Comparison of ENCODE assay signal across 20 mouse cellular contexts in genomic region chr9:61427051-61427450, GRCm38 (mm10). TPM values are rescaled to one million over a fixed set of nuclear protein-coding genes. Genes with fewer than 3 reads are reported as not detected.
DNase-seq lines count a peak whose midpoint lies in the region; ATAC-seq and TF ChIP-seq lines count a peak whose summit lies in the region.
"Had no signal": no experiment of that assay in that cellular context is flagged by ENCODE, and none has a peak within 500 bp of the region (broad histone marks: within the 10 kb centered on the region; RNA-seq: fewer than 3 reads in every experiment).

No protein-coding gene starts in this region.

- no peak for TF ChIP-seq EP300 in lung, postnatal 0 days (IDR thresholded peaks at IDR 0.05)

- no peak overlapping the region for H3K4me2 ChIP-seq in intestine, embryonic 15.5 days (replicated peaks)
- H3K4me2 ChIP-seq in intestine, postnatal 0 days (replicated peaks; ENCODE audit: low read depth) = no peak overlapping the region
- H3K4me2 ChIP-seq in lung, postnatal 0 days (replicated peaks; ENCODE audit: low read depth, low read length) = no peak overlapping the region
- H3K4me2 ChIP-seq: hindbrain, embryonic 12.5 days; limb, embryonic 12.5 days; liver, embryonic 13.5 days; neural tube, embryonic 12.5 days had no signal

- no peak for TF ChIP-seq CTCF in intestine, postnatal 0 days (IDR thresholded peaks at IDR 0.05; ENCODE audit: low read depth)
- no peak for TF ChIP-seq CTCF in lung, postnatal 0 days (IDR thresholded peaks at IDR 0.05)

- no peak overlapping the region for H3K27ac ChIP-seq in intestine, embryonic 15.5 days
- H3K27ac ChIP-seq in intestine, postnatal 0 days (ENCODE audit: low read depth, low read length) = no peak overlapping the region
- H3K27ac ChIP-seq in lung, postnatal 0 days (ENCODE audit: low read length) = no peak overlapping the region
- H3K27ac ChIP-seq: hindbrain, embryonic 12.5 days; limb, embryonic 12.5 days; liver, embryonic 13.5 days; neural tube, embryonic 12.5 days; stomach, postnatal 0 days had no signal

- ATAC-seq in intestine, embryonic 15.5 days = peak; percentile 65
- no peak for ATAC-seq in intestine, postnatal 0 days
- ATAC-seq in megakaryocyte, adult 5-6 weeks (ENCODE audit: poor library complexity, severe bottlenecking) = peak; percentile 61
- ATAC-seq in lung, postnatal 0 days = no peak
- ATAC-seq: forebrain, embryonic 16.5 days; midbrain, embryonic 16.5 days had no signal

- 72% methylated on average over 6 of the region's 6 CpGs for WGBS in intestine, embryonic 15.5 days
- 53% methylated on average over 6 of the region's 6 CpGs for WGBS in intestine, postnatal 0 days
- 58% methylated on average over 6 of the region's 6 CpGs for WGBS in lung, postnatal 0 days

- no peaks in the 10 kb centered on the region for H3K9me3 ChIP-seq in intestine, embryonic 15.5 days
- no peaks in the 10 kb centered on the region for H3K9me3 ChIP-seq in intestine, postnatal 0 days (ENCODE audit: control insufficient read depth)
- H3K9me3 ChIP-seq in lung, postnatal 0 days (ENCODE audit: low read length) = no peaks in the 10 kb centered on the region
- H3K9me3 ChIP-seq: liver, embryonic 13.5 days had no signal

- no peak overlapping the region for H3K4me3 ChIP-seq in intestine, embryonic 15.5 days (replicated peaks)
- H3K4me3 ChIP-seq in intestine, postnatal 0 days (ENCODE audit: low read depth, low read length) = no peak overlapping the region
- no peak overlapping the region for H3K4me3 ChIP-seq in lung, postnatal 0 days (ENCODE audit: low read depth, low read length)
- H3K4me3 ChIP-seq: hindbrain, embryonic 12.5 days; limb, embryonic 12.5 days; liver, embryonic 13.5 days; neural tube, embryonic 12.5 days had no signal

- no peaks in the 10 kb centered on the region for H3K4me1 ChIP-seq in intestine, embryonic 15.5 days (replicated peaks)
- H3K4me1 ChIP-seq in intestine, postnatal 0 days (replicated peaks; ENCODE audit: control insufficient read depth, insufficient read depth, low read length) = no peaks in the 10 kb centered on the region
- H3K4me1 ChIP-seq in lung, postnatal 0 days (ENCODE audit: insufficient read depth, low read depth, low read length) = no peaks in the 10 kb centered on the region
- H3K4me1 ChIP-seq: hindbrain, embryonic 12.5 days; limb, embryonic 12.5 days; liver, embryonic 13.5 days; neural tube, embryonic 12.5 days had no signal

- no peaks in the 10 kb centered on the region; the same call in 1 of the 2 replicates for H3K27me3 ChIP-seq in intestine, embryonic 15.5 days (replicated peaks)
- H3K27me3 ChIP-seq in intestine, postnatal 0 days (replicated peaks; ENCODE audit: control insufficient read depth, insufficient read depth, low read length) = no peaks in the 10 kb centered on the region
- H3K27me3 ChIP-seq in lung, postnatal 0 days (replicated peaks; ENCODE audit: insufficient read depth, low read length) = no peaks in the 10 kb centered on the region
- H3K27me3 ChIP-seq: liver, embryonic 13.5 days had no signal

- DNase-seq in thymus, postnatal 0 days (ENCODE audit: low spot score) = peak; percentile 87
- no peak for DNase-seq in gastrocnemius, postnatal 10 days
- DNase-seq in right cerebral cortex, postnatal 4 days = no peak
- DNase-seq in cerebellum, adult 18-20 months = no peak
- DNase-seq in lung, postnatal 0 days (ENCODE audit: low spot score) = no peak
- DNase-seq: cerebellum, postnatal 14 days; heart, adult 18-20 months; kidney, adult 18-20 months; kidney, postnatal 14 days; liver, embryonic 13.5 days; lung, postnatal 10 days had no signal

- H3K36me3 ChIP-seq in intestine, embryonic 15.5 days = no peaks in the 10 kb centered on the region
- H3K36me3 ChIP-seq in intestine, postnatal 0 days (ENCODE audit: control insufficient read depth, insufficient read depth) = no peaks in the 10 kb centered on the region
- H3K36me3 ChIP-seq in lung, postnatal 0 days (ENCODE audit: insufficient read depth, low read length) = no peaks in the 10 kb centered on the region
- H3K36me3 ChIP-seq: hindbrain, embryonic 12.5 days; limb, embryonic 12.5 days; liver, embryonic 13.5 days; neural tube, embryonic 12.5 days had no signal

- H3K9ac ChIP-seq in intestine, embryonic 15.5 days = no peak overlapping the region
- H3K9ac ChIP-seq in intestine, postnatal 0 days (ENCODE audit: low read depth, low read length) = no peak overlapping the region
- H3K9ac ChIP-seq in lung, postnatal 0 days (replicated peaks; ENCODE audit: low read depth) = no peak overlapping the region
- H3K9ac ChIP-seq: hindbrain, embryonic 12.5 days; limb, embryonic 12.5 days; liver, embryonic 13.5 days; neural tube, embryonic 12.5 days had no signal

RNA-seq across cellular contexts. Expression of gene Tle3, which starts 54.9 kb away (rescaled TPM):
- 18.6 and 20.3 TPM in 2 replicates for polyA plus RNA-seq in intestine, embryonic 15.5 days (2015; fragmentation: Nextera tagmentation; extraction: Ambion mirVana)
- 24.3 and 28.6 TPM in 2 replicates for polyA plus RNA-seq in intestine, postnatal 0 days (2015; fragmentation: Nextera tagmentation; extraction: Ambion mirVana)
- 113 and 146 TPM in 2 replicates for total RNA-seq in megakaryocyte, adult 5-6 weeks (2015)
- 79.4 and 92.9 TPM in 2 replicates for total RNA-seq in megakaryocyte, adult 5-6 weeks (2017)
- 40.3 and 42.6 TPM in 2 replicates for polyA plus RNA-seq in thymus, postnatal 0 days (2015; fragmentation: Nextera tagmentation; extraction: Ambion mirVana)
- 10 to 100 TPM; 20.5 to 25.6 TPM for total RNA-seq in gastrocnemius, postnatal 10 days (2021)
- 16.2 and 16.3 TPM in 2 replicates for polyA plus RNA-seq in lung, postnatal 0 days (2015; fragmentation: Nextera tagmentation; extraction: Ambion mirVana)

Comparison
In these comparisons a context has a peak if more than half of its experiments do, and no peak if none do; other contexts are left out.
1. ATAC-seq: peak in intestine, embryonic 15.5 days (single experiment) and megakaryocyte, adult 5-6 weeks (single experiment); none in intestine, postnatal 0 days (single experiment) and lung, postnatal 0 days (single experiment).